Mouse (Mus musculus) embryonic facial prominence, embryonic 13.5 days (tissue): ENCODE measurements around the gene 0610040J01Rik. TPM values are rescaled to one million over a fixed set of nuclear protein-coding genes. Genes with fewer than 3 reads are reported as not detected.

Experiments used
- ATAC-seq: fragments of 200-750 bp; cut with Nextera tagmentation; 2 replicates; pipeline ENCODE4 v1.8.0; 2017; ENCODE audit warnings: low read depth; ENCODE audit not compliant: insufficient number of reproducible peaks, insufficient read depth, low FRiP score, low TSS enrichment
- H3K27ac ChIP-seq: fragments of 300-500 bp; sonication (generic); 2 replicates; pipeline ENCODE4 v1.5.1; 2015; ENCODE audit warnings: moderate library complexity, mild to moderate bottlenecking, inconsistent platforms
- H3K27me3 ChIP-seq: fragments of 300-500 bp; sonication (generic); 2 replicates; pipeline ENCODE4 v1.6.1; 2015; ENCODE audit warnings: mild to moderate bottlenecking, inconsistent platforms
- H3K36me3 ChIP-seq: fragments of 300-500 bp; sonication (generic); 2 replicates; pipeline ENCODE4 v1.6.1; 2015; ENCODE audit warnings: mild to moderate bottlenecking, inconsistent platforms
- H3K4me1 ChIP-seq: fragments of 300-500 bp; sonication (generic); 2 replicates; pipeline ENCODE4 v1.6.1; 2015; ENCODE audit warnings: inconsistent platforms
- H3K4me2 ChIP-seq: fragments of 300-500 bp; sonication (generic); 2 replicates; pipeline ENCODE4 v1.6.1; 2015; ENCODE audit warnings: moderate library complexity, mild to moderate bottlenecking, inconsistent platforms
- H3K4me3 ChIP-seq: fragments of 300-500 bp; sonication (generic); 2 replicates; pipeline ENCODE4 v1.5.1; 2015; ENCODE audit warnings: mild to moderate bottlenecking, inconsistent platforms
- H3K9ac ChIP-seq: fragments of 300-500 bp; sonication (generic); 2 replicates; pipeline ENCODE4 v1.6.1; 2015; ENCODE audit warnings: mild to moderate bottlenecking, inconsistent platforms
- H3K9me3 ChIP-seq: fragments of 300-500 bp; sonication (generic); 2 replicates; pipeline ENCODE4 v1.6.1; 2016; ENCODE audit warnings: inconsistent platforms
- WGBS: fragments of 180-500 bp; shearing (Covaris S2); methylation state at CpG from one replicate; pipeline ENCODE4 v1.1.7; 2015; ENCODE audit warnings: mixed read lengths; 5-methylcytosine and 5-hydroxymethylcytosine counted together
- polyA plus RNA-seq: library from polyadenylated mRNA; unstranded; fragments of >200 nt; fragmentation: Nextera tagmentation; extraction: Ambion mirVana; gene quantifications from 2 replicates; pipeline ENCODE4 v1.2.1, GENCODE M21; 2015

The 0610040J01Rik gene
- polyA plus RNA-seq, 1 experiment from 2014 or later, result 3.2 TPM

DNA sequence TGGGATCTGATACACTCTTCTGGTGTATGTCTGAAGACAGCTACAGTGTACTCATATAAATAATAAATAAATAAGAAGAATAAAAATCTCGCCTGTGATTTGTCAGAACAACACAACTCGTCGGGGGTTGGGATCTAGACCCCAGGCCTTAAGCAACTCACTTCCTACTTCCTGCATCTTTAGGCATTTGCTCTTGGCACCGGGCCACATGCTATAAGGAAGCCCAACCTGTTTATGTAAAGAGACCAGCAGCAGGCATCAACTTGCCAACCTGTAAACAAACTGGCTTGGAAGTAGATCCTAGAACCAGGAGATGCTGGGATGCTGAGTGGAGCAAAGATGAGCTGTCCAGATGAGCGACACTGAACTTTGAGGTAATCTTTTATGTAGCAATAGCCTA lies 129.7 kb downstream of the 0610040J01Rik start:
- Histone ChIP-seq H3K4me1 (0 out of 2 replicates have a peak, but pooled peaks cover 3% of the 10 kb centered on the region), H3K4me3 (no peak overlapping the region), H3K36me3 (peaks cover 8% of the 10 kb centered on the region; the same call in 1 of the 2 replicates), H3K4me2 (no peak overlapping the region), H3K27ac (no peak overlapping the region), H3K9ac (no peak overlapping the region), H3K9me3 (no peaks in the 10 kb centered on the region), H3K27me3 (no peaks in the 10 kb centered on the region)
- WGBS, result 70% methylated on average over 5 of the region's 5 CpGs
- ATAC-seq, result no peak

- 82% methylated on average over 9 of the region's 9 CpGs for WGBS
- Histone ChIP-seq H3K4me3 (no peak overlapping the region), H3K4me2 (no peak overlapping the region), H3K4me1 (0 out of 2 replicates have a peak, but pooled peaks cover 3% of the 10 kb centered on the region), H3K36me3 (no peaks in the 10 kb centered on the region), H3K9me3 (no peaks in the 10 kb centered on the region), H3K27me3 (no peaks in the 10 kb centered on the region), H3K27ac (no peak overlapping the region), H3K9ac (no peak overlapping the region)
- ATAC-seq, result no peak
Observed at GRCm38 (mm10) chr5:63943291-63943690, 131.1 kb downstream of the 0610040J01Rik start.

DNA sequence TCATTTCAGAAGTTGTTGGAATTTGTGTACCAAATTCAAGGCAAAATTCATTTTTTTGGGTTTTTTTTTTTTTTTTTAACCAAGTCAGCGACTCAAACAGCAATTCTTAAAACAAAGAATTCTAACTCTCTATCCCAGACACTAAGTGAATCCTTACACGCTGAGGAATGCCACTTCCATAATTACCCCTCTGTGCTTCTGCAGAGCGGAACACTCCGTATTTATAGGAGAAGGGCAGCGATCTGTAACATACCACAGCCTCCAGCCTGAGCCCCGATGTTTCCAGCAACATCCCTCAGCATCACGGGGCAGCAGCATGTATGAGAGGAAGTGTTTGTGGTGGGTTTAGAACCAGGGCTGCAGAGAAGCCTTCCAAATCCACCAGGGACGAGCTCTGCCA lies 135.4 kb downstream of the 0610040J01Rik start:
- Histone ChIP-seq H3K4me1 (peaks cover 21% of the 10 kb centered on the region; the same call in 1 of the 2 replicates), H3K9me3 (no peaks in the 10 kb centered on the region)
- 23% methylated on average over 8 of the region's 8 CpGs for WGBS

DNA sequence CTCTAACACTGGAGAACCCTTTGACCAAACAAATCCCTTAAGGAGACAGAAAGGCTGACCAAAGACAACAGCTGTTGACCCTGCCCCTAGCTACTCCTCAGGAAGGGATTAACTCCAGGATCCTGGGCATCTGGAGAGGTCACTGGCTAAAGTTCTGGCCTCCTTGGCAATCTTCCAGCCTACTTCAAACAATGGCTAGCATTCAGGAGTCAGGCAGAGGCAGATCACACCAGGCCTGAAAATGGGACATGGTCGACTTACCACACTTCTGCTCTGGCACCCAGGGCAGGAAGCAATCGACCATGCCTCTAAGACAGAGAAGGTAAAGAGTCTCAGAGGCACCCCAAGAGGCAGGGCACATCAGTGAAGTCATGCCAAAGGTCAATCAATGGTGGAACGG lies 137.0 kb downstream of the 0610040J01Rik start:
- 14% methylated on average over 3 of the region's 3 CpGs for WGBS
- ATAC-seq, result no peak

More for the DNA sequence above, 135.4 kb downstream of the 0610040J01Rik start:
- H3K4me3 ChIP-seq, result no peak overlapping the region
- no peak for ATAC-seq
- no peak overlapping the region for H3K27ac ChIP-seq
- no peaks in the 10 kb centered on the region for H3K36me3 ChIP-seq
- H3K9ac ChIP-seq, result no peak overlapping the region
- no peak overlapping the region for H3K4me2 ChIP-seq
- H3K27me3 ChIP-seq, result no peaks in the 10 kb centered on the region

More for the DNA sequence above, 137.0 kb downstream of the 0610040J01Rik start:
- H3K36me3 ChIP-seq, result no peaks in the 10 kb centered on the region
- no peak overlapping the region for H3K9ac ChIP-seq
- no peak overlapping the region for H3K4me3 ChIP-seq
- H3K27ac ChIP-seq, result no peak overlapping the region
- H3K27me3 ChIP-seq, result no peaks in the 10 kb centered on the region
- no peaks in the 10 kb centered on the region for H3K9me3 ChIP-seq
- peaks cover 18% of the 10 kb centered on the region; the same call in 1 of the 2 replicates for H3K4me1 ChIP-seq
- H3K4me2 ChIP-seq, result no peak overlapping the region

Other genes with a start within 250 kb of the 0610040J01Rik start
- gene Nwd2, start 163.3 kb upstream of the 0610040J01Rik start, polyA plus RNA-seq, result 0.31 and 0.48 TPM in 2 replicates
- gene Rell1, start 156.5 kb downstream of the 0610040J01Rik start, polyA plus RNA-seq, result 25.7 and 25.9 TPM in 2 replicates